Mouse (Mus musculus) embryo, embryonic 10 days (tissue): ENCODE data around the gene Stmn1.
A peak's percentile ranks its signal among the peaks of the same experiment; 100 is the strongest.

ENCODE experiments used
- DNase-seq: peaks from one replicate; pipeline ENCODE4 v3.0.0-alpha.2; 2015; ENCODE audit warnings: low spot score

The Stmn1 gene

GRCm38 (mm10) chr4:134458856-134459255 lies 9.3 kb upstream of the Stmn1 start:
- no peak for DNase-seq

GRCm38 (mm10) chr4:134460277-134460676 lies 7.8 kb upstream of the Stmn1 start:
- no peak for DNase-seq

- no peak for DNase-seq
Observed at GRCm38 (mm10) chr4:134461252-134461651, 6.9 kb upstream of the Stmn1 start.

- no peak for DNase-seq
Observed at GRCm38 (mm10) chr4:134465789-134466188, 2.3 kb upstream of the Stmn1 start.

DNA sequence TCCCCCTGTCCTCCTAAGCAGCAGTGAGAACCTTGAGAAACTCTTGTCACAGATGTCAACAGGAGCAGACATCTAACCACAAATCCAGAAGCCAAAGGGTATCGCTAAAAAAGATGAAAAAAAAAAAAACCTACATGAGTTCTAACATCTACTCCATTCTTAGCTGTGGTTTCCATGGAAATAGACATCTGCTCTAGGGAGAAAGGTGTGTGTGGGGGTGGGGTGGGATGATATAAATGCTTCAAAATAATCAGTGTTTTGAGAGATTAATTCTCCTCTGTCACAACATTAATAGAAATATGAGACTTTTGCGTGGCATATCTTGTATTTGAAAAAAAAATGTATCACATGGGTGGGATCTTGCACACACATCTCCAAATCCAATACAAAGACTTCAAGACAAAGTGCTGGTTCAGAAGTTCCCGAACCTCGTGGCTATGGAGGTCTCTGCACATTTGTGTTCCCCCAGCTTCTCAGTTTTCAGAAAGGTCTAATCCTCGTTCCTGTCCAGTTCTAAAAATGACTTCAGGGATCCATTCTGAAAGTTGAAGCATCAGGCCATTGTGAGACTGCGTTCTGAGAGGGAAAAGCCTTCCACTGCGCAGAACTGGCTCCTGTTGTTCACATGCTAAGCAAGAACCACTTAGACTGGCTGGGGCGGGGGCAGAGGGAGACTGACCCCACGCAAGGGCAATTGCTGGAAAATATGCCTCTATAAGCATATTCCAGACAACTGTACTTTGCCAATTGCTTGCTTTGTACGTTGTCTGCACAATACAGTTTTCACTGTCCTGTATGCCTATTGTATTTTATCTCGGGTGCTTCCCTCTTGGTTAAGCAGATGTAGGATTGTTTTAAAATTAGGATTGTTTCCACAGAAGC lies 1.5 kb upstream of the Stmn1 start:
- DNase-seq: no peak

DNA sequence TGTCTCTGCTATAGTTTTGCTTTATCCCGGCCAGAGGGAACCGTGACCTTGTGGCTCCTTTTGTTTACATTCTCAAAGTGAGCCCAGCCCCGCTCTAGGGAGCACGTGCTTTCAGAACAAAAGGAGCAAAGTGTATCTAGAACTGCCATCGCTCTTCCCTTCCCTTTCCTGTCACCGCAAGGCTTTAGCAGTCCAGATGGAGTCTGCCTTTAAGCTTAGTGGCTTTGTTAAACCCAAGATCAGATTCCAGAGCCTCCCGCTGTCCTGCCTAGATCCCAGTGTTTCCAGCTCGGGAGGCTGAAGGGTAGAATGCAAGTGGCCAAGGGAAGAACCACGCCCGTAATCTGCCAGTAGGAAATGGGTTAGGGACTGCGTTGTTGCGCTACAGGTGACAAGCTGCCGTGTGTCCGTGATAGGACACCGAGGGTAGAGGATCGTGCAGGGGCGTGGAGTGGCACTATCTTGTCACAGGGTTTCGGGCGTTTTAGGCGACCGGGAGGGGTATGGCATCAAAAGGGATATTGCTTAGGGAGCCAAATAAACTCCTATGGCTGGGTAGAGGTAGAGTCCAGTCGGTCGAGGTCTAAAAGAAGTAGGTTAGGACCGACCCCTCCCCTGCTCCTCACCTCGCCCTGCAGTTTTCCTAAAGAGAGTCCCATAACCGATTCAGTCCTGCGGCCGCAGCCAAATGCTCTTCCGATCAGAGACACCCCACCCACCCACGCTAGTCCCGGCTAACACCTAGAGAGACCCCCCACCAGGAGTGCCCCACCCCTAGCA lies 495 bp upstream of the Stmn1 start:
- peak; percentile 85 for DNase-seq

- peak; percentile 91 for DNase-seq
Observed at GRCm38 (mm10) chr4:134468578-134469266, 602 bp downstream of the Stmn1 start.

DNA sequence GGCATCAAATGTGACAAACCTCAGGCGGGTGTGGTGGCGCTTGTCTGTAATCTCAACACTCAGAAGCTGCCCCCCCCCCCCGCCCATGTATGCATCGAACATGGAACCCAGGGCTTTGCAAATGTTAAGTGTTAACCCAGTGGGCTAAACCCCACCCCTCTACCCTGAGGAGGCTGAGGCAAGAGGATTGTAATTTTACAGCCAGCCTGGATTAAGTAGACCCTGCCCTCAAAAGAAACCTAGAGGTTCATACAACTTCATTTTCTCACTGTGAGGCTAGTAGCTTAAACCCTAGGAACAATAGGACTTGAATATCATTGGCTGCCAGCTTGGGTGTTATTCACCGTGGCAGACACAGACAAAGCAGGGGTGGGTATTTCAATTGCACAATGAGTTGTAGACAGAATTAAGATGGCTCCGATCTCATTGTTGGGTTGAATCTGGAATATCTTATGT lies 1.2 kb downstream of the Stmn1 start:
- no peak for DNase-seq

- no peak for DNase-seq
Observed at GRCm38 (mm10) chr4:134469985-134470384, 1.9 kb downstream of the Stmn1 start.

DNA sequence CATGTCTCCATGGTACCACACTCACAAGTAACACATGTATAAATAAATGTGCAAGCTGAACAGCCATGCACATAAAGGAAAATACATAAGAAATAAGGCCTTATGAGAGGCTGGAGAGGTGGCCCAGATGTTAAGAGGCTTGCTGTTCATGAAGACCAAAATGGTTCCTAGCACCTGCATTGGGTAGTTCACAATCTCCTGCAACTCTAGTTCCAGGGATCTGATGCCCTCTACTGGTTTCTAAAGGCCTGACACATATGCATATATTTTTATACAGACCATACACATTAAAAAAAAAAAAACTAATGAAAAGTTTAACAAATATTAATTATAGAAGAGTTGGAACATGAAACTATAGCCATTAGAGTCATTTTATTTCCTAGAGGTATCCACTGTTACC lies 3.3 kb downstream of the Stmn1 start:
- DNase-seq: no peak

- no peak for DNase-seq
Observed at GRCm38 (mm10) chr4:134473764-134474163, 5.6 kb downstream of the Stmn1 start.

- no peak for DNase-seq
Observed at GRCm38 (mm10) chr4:134474240-134474639, 6.1 kb downstream of the Stmn1 start.

- DNase-seq: no peak
Observed at GRCm38 (mm10) chr4:134476899-134477298, 8.8 kb downstream of the Stmn1 start.

- DNase-seq: peak; percentile 89
Observed at GRCm38 (mm10) chr4:134478031-134478430, 9.9 kb downstream of the Stmn1 start.

GRCm38 (mm10) chr4:134479839-134480238 lies 11.7 kb downstream of the Stmn1 start:
- DNase-seq: no peak

- peak; percentile 81 for DNase-seq
Observed at GRCm38 (mm10) chr4:134480864-134481263, 12.7 kb downstream of the Stmn1 start.

GRCm38 (mm10) chr4:134481270-134481669 lies 13.2 kb downstream of the Stmn1 start:
- no peak for DNase-seq

- no peak for DNase-seq
Observed at GRCm38 (mm10) chr4:134482442-134482841, 14.3 kb downstream of the Stmn1 start.

- DNase-seq: no peak
Observed at GRCm38 (mm10) chr4:134483078-134483688, 15.1 kb downstream of the Stmn1 start.

DNA sequence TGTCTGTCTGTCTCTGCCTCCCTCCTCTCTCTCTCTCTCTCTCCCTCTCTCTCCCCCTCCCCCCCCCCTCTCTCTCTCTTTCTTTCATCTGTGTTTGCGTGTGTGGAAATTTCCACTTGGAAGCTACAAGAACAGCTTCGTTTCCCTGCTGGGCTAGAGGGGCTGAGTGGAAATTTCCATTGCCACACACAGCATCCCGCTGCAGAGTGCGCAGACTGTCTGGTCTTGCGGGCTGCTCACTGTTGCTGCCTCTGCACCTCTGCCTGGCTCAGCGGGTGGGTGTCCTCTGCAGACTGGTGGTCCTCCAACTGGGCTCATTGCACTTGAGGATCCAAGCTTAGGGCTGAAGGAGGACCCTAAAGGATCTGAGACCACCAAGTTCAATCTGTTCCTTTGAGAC lies 15.6 kb downstream of the Stmn1 start:
- DNase-seq: no peak

DNA sequence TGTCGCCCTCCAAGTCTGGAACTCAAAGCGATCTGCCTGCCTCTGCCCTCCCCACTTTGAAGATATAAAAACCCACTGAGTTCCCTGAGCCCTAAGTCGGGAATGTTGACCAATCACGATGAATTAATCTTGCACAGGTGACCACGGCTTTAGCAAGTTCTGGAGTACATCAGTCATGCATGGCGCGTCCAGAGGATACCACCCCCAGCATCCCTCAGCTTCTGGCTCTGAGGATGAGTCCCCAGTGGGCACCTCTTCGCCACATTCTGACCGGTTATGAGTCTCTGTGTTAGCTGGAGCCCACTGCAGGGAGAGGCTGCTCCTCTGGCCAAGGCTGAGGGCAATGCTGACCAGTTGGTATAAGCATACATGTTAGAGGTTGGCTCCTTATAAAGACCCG lies 16.1 kb downstream of the Stmn1 start:
- no peak for DNase-seq
